Mouse (Mus musculus) ES-Bruce4 (cell line): Measurements from ENCODE around the gene Snx11. TPM values are rescaled to one million over a fixed set of nuclear protein-coding genes. Genes with fewer than 3 reads are reported as not detected.
A peak's percentile ranks its signal among the peaks of the same experiment; 100 is the strongest.
"Not testable (repeated sequence)": the region's sequence is repeated elsewhere in the genome, so short reads cannot be mapped to it uniquely, and the experiment has no call there.

Experiments
- H3K27ac ChIP-seq: 2 replicates; pipeline ENCODE4 v1.5.1; 2012; ENCODE audit warnings: low read length, inconsistent platforms; ENCODE audit not compliant: insufficient read depth
- H3K27me3 ChIP-seq: 2 replicates; pipeline ENCODE4 v1.6.1; 2012; ENCODE audit warnings: mild to moderate bottlenecking, low read length, inconsistent platforms; ENCODE audit not compliant: control insufficient read depth, poor library complexity, insufficient read depth, severe bottlenecking
- H3K36me3 ChIP-seq: 2 replicates; pipeline ENCODE4 v1.6.1; 2012; ENCODE audit warnings: inconsistent platforms, mild to moderate bottlenecking, low read length, moderate library complexity; ENCODE audit not compliant: control insufficient read depth, poor library complexity, insufficient read depth, severe bottlenecking
- H3K4me1 ChIP-seq: one replicate; pipeline ENCODE4 v1.8.1; 2011; ENCODE audit warnings: low read length; ENCODE audit not compliant: control insufficient read depth, insufficient read depth
- H3K4me3 ChIP-seq: 2 replicates; pipeline ENCODE4 v1.5.1; 2011; ENCODE audit warnings: low read depth, mild to moderate bottlenecking, low read length
- H3K9ac ChIP-seq: 2 replicates; pipeline ENCODE4 v1.6.1; 2012; ENCODE audit warnings: low read depth, mild to moderate bottlenecking, inconsistent platforms; ENCODE audit not compliant: poor library complexity, severe bottlenecking
- H3K9me3 ChIP-seq: replicated peaks from 2 replicates; pipeline ENCODE4 v1.6.1; 2012; ENCODE audit warnings: mild to moderate bottlenecking, low read length, inconsistent platforms; ENCODE audit not compliant: control insufficient read depth, poor library complexity, insufficient read depth, severe bottlenecking
- CTCF ChIP-seq: IDR thresholded peaks from one replicate; pipeline ENCODE4 v1.8.1; 2011; ENCODE audit warnings: low read depth, low read length
- EP300 ChIP-seq: IDR thresholded peaks from 2 replicates; pipeline ENCODE4 v1.6.1; 2011; ENCODE audit warnings: low read depth, low read length; ENCODE audit not compliant: insufficient read depth
- POLR2A ChIP-seq: IDR thresholded peaks from one replicate; pipeline ENCODE4 v1.8.1; 2011; ENCODE audit warnings: low read length; ENCODE audit not compliant: insufficient read depth
- polyA plus RNA-seq: library from polyadenylated mRNA; stranded (reverse); fragments of >200 nt; gene quantifications from 2 replicates; pipeline ENCODE4 v1.2.4, GENCODE M21; 2011; ENCODE audit warnings: low read depth; ENCODE audit not compliant: missing spikeins, insufficient read depth, insufficient read length

The Snx11 gene
- polyA plus RNA-seq, 1 experiment = 27.3 TPM

DNA sequence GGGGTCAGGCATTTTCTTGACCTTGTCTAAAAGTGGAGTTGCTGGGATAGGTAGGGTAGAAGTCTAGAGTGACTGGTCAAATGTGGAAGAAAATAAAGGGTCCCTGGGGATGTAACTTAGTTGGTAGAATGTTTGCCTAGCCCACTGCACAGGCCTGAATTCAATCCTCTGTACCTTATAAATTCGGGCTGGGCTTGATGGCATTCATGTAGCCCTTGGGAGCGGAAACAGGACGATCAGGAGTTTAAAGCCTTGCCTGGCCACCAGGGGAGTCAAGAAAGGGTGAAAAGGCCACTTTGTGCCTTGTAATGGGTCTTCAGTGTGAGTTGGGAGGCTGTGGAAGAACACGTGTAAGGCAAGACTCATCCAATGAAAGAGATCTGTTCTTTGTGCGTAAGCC lies 12.6 kb upstream of the Snx11 start:
- Histone ChIP-seq H3K4me3 (peak overlapping the region; percentile 99), H3K4me1 (peaks cover 5% of the 10 kb centered on the region), H3K36me3 (peaks cover 17% of the 10 kb centered on the region), H3K9me3 (no peaks in the 10 kb centered on the region), H3K27me3 (no peaks in the 10 kb centered on the region), H3K9ac (peak overlapping the region; percentile 97), H3K27ac (peak overlapping the region; percentile 94)
- TF ChIP-seq EP300 (no peak), CTCF (no peak), POLR2A (no peak)

DNA sequence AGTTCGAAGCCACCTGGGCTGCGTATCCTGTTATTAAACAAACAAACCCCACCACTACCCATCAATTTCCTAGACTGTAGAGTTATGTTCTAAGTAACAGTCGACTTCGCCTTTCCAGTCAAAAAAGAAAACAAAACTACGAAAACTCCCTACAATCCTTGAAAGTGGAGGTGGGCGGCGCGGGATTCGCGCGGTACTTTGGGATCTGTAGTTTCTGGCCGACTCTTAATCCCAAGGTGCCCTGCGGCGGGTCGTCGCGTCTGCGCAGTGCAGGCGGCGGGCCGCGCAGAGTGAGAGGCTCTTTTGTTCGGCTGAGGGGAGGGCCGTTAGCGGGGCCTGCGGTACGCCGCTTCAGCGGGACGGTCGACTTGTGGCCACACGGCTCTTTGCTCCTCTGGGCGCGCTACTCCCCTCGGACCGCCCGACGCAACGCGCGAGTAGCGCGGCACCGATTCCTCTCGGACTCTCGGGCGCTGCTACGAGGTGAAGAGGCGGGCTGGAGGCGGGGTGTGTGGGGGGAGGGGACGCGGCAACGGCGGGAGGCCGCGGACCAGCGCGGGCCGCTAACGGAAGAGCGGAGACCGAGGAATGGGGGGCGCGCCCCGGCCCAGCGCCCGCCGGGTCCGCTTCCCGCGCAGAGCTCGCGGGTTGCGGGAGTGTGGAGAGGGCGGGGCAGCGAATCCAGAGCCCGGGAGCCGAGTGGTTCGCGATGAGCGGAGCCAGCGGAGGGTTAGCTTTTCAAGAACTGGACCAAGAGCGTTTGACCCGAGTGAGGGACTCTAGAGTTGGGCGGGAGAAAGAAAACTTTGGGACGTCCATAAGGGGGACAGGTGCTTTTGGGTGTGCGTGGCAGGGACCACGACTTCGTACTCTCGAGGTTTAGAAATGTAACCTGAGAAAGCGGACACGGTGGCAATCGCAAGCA lies 11.8 kb upstream of the Snx11 start, which contains the start of gene Cbx1:
Gene Cbx1 (plus strand): TSS at position 257 of the 925 bp plus-strand sequence.
- Histone ChIP-seq H3K4me3 (peak within 1 kb of the TSS; percentile 99), H3K9ac (peak within 1 kb of the TSS; percentile 97), H3K9me3 (no peaks in the 10 kb centered on the region), H3K4me1 (peaks cover 5% of the 10 kb centered on the region), H3K27me3 (no peaks in the 10 kb centered on the region), H3K27ac (peak within 1 kb of the TSS; percentile 98), H3K36me3 (peaks cover 11% of the 10 kb centered on the region)
- TF ChIP-seq POLR2A (peak; percentile 32), CTCF (no peak), EP300 (no peak)

DNA sequence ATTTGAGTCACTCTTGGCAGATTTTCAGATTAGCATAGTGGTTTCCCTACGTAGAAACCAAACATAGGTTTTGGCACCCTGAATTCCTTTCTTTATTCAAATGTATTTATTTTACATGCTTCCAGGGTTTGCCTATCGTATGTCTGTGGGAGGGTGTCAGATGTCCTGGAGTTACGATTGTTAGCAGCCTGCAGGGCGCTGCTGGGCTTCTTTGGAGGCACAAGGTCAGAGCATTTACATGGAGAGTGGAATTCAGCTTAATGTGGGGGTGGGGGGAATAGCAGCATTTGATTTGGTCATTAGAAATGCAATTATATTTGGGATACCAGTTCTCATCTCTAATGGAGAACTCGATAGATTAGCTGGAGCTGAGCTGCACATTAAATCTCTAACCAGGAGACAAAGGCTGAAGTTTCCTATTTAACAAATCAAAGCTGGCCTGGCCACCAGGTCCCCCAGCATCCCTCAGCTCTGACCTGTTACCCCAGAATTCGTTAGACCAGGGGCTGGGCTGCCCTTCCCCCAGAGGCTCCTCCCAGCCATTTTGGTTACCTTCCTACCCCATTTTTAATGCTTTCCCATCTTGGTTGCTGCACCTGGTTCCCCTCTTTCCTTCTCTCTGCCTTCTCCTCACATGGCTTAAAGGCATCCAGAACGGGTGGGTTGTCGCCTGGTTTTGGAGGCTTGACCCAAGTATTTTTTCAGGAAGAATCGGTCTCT lies 9.5 kb upstream of the Snx11 start:
- H3K27me3 ChIP-seq = no peaks in the 10 kb centered on the region
- peaks cover 3% of the 10 kb centered on the region for H3K36me3 ChIP-seq
- H3K4me3 ChIP-seq = no peak overlapping the region
- H3K4me1 ChIP-seq = peaks cover 3% of the 10 kb centered on the region
- TF ChIP-seq CTCF = no peak
- peak; percentile 90 for TF ChIP-seq EP300
- TF ChIP-seq POLR2A = no peak
- no peaks in the 10 kb centered on the region for H3K9me3 ChIP-seq
- peak overlapping the region; percentile 98 for H3K27ac ChIP-seq
- peak overlapping the region; percentile 61 for H3K9ac ChIP-seq

DNA sequence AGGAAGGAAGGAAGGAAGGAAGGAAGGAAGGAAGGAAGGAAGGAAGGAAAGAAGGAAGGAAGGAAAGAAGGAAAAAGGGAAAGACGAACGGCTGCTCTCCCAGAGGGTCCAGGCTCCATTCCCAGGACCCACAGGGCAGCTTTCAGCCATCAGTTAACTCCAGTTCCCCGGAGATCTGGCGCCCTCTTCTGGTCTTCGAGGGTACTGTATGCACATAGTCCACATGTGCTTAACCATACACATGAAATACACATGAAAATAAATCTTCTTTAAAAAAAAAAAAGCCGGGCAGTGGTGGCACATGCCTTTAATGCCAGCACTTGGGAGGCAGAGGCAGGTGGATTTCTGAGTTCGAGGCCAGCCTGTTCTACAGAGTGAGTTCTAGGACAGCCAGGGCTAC lies 7.5 kb upstream of the Snx11 start:
- H3K27me3 ChIP-seq, H3K4me1 ChIP-seq, H3K9ac ChIP-seq, H3K36me3 ChIP-seq, H3K9me3 ChIP-seq, H3K27ac ChIP-seq, H3K4me3 ChIP-seq: not testable (repeated sequence)
- peak; percentile 71 for TF ChIP-seq CTCF

DNA sequence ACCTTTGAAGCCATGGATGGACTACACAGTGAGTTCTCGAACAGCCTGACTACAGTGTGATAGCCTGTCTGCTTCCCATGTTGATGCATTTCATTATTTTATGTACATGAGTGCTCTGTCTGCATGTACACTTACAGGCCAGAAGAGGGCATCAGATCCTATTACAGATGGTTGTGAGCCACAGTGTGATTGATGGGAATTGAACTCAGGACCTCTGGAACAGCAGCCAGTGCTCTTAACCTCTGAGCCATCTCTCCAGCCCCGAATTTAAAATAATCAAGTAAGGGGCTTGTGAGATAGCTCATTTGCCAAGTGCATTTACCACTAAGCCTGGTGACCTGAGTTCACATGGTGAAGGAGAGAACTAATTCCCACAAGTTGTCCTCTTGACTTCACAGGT lies 4.1 kb upstream of the Snx11 start:
- Histone ChIP-seq H3K9me3 (no peaks in the 10 kb centered on the region), H3K36me3 (no peaks in the 10 kb centered on the region), H3K27me3 (no peaks in the 10 kb centered on the region), H3K4me3 (no peak overlapping the region), H3K4me1 (peaks cover 3% of the 10 kb centered on the region), H3K9ac (peak overlapping the region; percentile 55), H3K27ac (peak overlapping the region; percentile 95)
- TF ChIP-seq CTCF (no peak), EP300 (no peak), POLR2A (no peak)

DNA sequence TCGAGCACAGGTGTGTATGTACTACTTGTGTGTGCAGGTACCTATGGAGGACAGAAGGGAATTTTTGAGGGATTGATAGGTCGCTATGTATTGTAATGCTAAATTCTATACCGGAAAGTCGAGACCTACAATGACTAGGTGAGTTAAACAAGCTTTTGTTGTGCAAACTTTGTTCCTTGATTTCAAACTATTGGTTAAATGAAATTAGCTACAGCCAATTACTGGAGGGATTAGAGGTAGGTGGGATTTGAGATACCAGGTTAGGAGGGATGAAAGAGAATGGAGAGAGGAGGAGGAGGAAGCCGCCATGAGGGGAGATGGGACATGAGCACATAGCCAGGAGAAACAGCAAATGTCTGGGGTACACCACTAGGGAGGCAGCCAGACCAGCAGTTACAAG lies 2.9 kb upstream of the Snx11 start:
- Histone ChIP-seq H3K4me3 (peak overlapping the region; percentile 39), H3K9me3 (no peaks in the 10 kb centered on the region), H3K27ac (peak overlapping the region; percentile 95)

DNA sequence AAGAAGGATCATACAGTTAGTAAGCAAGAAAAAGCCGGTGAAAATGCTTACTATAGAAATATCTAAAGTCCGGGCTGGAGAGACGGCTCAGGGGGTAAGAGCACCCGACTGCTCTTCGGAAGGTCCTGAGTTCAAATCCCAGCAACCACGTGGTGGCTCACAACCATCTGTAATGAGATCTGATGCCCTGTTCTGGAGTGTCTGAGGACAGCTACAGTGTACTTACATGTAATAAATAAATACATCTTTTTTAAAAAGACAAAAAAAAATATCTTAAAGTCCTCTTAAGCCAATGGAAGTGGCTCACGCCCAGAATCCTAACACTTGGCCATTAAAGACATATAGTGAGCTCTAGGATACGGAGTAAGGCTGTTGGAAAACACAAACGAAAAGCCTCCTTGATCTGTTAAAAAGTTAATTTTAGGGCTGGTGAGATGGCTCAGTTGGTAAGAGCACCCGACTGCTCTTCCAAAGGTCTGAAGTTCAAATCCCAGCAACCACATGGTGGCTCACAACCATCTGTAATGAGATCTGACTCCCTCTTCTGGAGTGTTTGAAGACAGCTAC lies 785 bp upstream of the Snx11 start:
- peak overlapping the region; percentile 88 for H3K27ac ChIP-seq
- not testable (repeated sequence) for H3K4me1 ChIP-seq, H3K9me3 ChIP-seq, H3K27me3 ChIP-seq, H3K36me3 ChIP-seq
- H3K4me3 ChIP-seq = peak overlapping the region; percentile 65
- peak overlapping the region; percentile 64 for H3K9ac ChIP-seq

More for the DNA sequence above, 2.9 kb upstream of the Snx11 start:
- Histone ChIP-seq H3K9ac (peak overlapping the region; percentile 55), H3K4me1 (peaks cover 3% of the 10 kb centered on the region), H3K27me3 (no peaks in the 10 kb centered on the region), H3K36me3 (no peaks in the 10 kb centered on the region)
- TF ChIP-seq EP300 (no peak), POLR2A (peak; percentile 55)
